Mouse (Mus musculus): ENCODE measurements around the gene Ccdc88c.

DNA sequence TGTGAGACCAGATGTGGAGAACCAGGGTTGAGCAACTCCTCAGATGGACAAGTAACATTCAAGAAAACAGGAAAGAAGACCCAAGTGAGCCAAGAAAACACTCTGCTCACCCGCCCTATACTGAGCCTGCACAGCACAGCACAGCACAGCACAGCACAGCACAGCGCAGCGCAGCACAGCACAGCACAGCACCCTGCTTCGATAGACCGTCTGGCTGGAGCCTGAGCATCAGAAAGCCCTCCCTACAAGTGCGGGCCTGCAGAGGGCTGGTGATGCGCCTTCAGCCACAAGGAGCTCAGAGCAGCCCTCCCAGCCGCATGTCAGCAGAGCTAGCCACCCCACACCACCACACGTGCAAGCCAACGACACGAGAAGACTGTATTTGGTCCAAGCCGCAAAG is 61.5 kb downstream of the Ccdc88c start:
- TF ChIP-seq EP300 (IDR thresholded peaks at IDR 0.05; ENCODE audit: low read depth) = no peak
- TF ChIP-seq CTCF (IDR thresholded peaks at IDR 0.05; ENCODE audit: low read depth) = no peak

Measured in liver, embryonic 14.5 days (tissue).